Mouse (Mus musculus) testis, adult 2 months (tissue): ENCODE measurements around the gene Nudt22. TPM values are rescaled to one million over a fixed set of nuclear protein-coding genes. Genes with fewer than 3 reads are reported as not detected.

ENCODE experiments used
- H3K27ac ChIP-seq: fragments of 200-500 bp; 2 replicates; pipeline ENCODE4 v1.5.1; 2012; ENCODE audit warnings: low read depth, low read length; ENCODE audit not compliant: control insufficient read depth, insufficient read depth
- H3K27me3 ChIP-seq: fragments of 200-500 bp; 2 replicates; pipeline ENCODE4 v1.6.1; 2012; ENCODE audit warnings: mild to moderate bottlenecking, low read length, moderate library complexity; ENCODE audit not compliant: control insufficient read depth, insufficient read depth
- H3K36me3 ChIP-seq: fragments of 200-500 bp; 2 replicates; pipeline ENCODE4 v1.6.1; 2012; ENCODE audit warnings: mild to moderate bottlenecking, low read length; ENCODE audit not compliant: control insufficient read depth, insufficient read depth
- H3K4me1 ChIP-seq: fragments of 200-500 bp; 2 replicates; pipeline ENCODE4 v1.6.1; 2012; ENCODE audit warnings: low read length; ENCODE audit not compliant: control insufficient read depth, insufficient read depth
- H3K4me3 ChIP-seq: fragments of 200-500 bp; 2 replicates; pipeline ENCODE4 v1.5.1; 2012; ENCODE audit warnings: low read depth, mild to moderate bottlenecking, low read length, moderate library complexity, mixed read lengths; ENCODE audit not compliant: control insufficient read depth
- CTCF ChIP-seq: fragments of 200-500 bp; IDR thresholded peaks from 2 replicates; pipeline ENCODE4 v1.5.1; 2012; ENCODE audit warnings: low read depth, mild to moderate bottlenecking, inconsistent platforms, low read length, moderate library complexity; ENCODE audit not compliant: control insufficient read depth, insufficient read depth, insufficient replicate concordance
- POLR2A ChIP-seq: fragments of 200-500 bp; IDR thresholded peaks from 2 replicates; pipeline ENCODE4 v1.6.1; 2012; ENCODE audit warnings: low read depth, mild to moderate bottlenecking, inconsistent platforms, low read length, moderate library complexity; ENCODE audit not compliant: control insufficient read depth
- polyA plus RNA-seq: library from polyadenylated mRNA; depleted of rRNA; stranded (reverse); fragments of >200 nt; gene quantifications from 2 replicates; pipeline ENCODE4 v1.2.3, GENCODE M21; 2012

Gene Nudt22
- polyA plus RNA-seq, 1 experiment = 8.6 TPM

DNA sequence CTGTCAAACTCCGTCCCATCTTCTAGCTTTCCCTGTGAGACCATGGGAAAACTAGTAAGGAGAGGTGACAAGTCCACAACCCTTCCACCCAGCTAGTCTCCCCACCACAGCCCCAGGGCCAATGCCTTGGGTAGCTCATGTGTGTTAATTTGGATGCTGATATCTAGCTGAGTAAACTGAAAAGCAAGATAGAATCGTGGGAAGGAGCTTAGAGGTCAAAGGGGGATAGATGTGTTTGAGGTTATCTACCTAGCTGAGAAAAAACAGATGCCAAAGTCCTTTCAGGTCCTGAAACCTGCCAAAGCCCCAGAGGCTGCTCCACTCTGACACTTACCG lies 17.3 kb downstream of the Nudt22 start:
- peaks cover 27% of the 10 kb centered on the region for H3K4me1 ChIP-seq
- H3K36me3 ChIP-seq = no peaks in the 10 kb centered on the region; the same call in 1 of the 2 replicates

DNA sequence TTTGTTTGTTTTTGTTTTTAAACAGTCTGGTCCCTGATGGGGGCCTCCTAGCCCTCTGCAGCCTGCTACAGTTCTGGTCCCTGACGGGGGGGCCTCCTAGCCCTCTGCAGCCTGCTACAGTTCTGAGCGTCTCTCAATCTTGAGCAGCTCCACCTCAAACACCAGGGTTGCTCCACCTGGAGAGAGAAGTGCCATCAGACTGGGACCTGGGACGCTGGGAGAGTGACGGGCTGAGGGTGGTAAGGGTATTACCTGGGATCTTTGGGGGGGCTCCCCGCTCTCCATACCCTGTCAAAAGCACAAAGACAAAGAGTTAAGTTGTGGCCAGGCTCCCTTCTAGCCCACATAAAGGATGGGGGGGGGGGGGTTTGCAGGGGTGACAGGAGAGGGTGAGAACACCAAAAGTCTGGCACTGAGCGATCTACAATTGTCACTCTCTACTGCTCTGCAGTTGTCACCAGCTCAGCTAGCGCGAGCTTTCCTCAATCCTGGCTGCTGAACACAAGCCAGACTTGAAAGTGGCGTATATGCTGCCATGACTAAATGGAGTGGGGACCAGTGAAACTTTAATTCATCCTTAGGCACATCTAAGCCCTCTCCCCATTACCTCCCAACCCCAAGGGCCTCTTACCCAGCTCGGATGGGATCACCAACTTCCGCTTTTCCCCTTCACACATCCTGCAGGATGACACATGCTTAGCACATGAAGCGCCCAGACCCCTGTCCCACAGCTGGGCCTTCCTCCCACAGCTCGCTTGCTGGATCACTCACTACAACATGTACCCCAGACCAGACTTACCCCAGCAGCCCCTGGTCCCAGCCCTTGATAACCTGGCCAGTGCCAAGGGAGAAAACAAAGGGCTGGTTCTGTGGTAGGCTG lies 17.9 kb downstream of the Nudt22 start:
- no peaks in the 10 kb centered on the region for H3K27me3 ChIP-seq
- H3K4me3 ChIP-seq = no peak overlapping the region
- TF ChIP-seq CTCF (no peak), POLR2A (no peak)
- no peak overlapping the region for H3K27ac ChIP-seq
- no peaks in the 10 kb centered on the region; the same call in 1 of the 2 replicates for H3K36me3 ChIP-seq
- H3K4me1 ChIP-seq = peaks cover 27% of the 10 kb centered on the region

More for the DNA sequence above, 17.3 kb downstream of the Nudt22 start:
- no peak overlapping the region for H3K27ac ChIP-seq
- no peak overlapping the region for H3K4me3 ChIP-seq
- H3K27me3 ChIP-seq = no peaks in the 10 kb centered on the region
- TF ChIP-seq POLR2A = no peak
- no peak for TF ChIP-seq CTCF

DNA sequence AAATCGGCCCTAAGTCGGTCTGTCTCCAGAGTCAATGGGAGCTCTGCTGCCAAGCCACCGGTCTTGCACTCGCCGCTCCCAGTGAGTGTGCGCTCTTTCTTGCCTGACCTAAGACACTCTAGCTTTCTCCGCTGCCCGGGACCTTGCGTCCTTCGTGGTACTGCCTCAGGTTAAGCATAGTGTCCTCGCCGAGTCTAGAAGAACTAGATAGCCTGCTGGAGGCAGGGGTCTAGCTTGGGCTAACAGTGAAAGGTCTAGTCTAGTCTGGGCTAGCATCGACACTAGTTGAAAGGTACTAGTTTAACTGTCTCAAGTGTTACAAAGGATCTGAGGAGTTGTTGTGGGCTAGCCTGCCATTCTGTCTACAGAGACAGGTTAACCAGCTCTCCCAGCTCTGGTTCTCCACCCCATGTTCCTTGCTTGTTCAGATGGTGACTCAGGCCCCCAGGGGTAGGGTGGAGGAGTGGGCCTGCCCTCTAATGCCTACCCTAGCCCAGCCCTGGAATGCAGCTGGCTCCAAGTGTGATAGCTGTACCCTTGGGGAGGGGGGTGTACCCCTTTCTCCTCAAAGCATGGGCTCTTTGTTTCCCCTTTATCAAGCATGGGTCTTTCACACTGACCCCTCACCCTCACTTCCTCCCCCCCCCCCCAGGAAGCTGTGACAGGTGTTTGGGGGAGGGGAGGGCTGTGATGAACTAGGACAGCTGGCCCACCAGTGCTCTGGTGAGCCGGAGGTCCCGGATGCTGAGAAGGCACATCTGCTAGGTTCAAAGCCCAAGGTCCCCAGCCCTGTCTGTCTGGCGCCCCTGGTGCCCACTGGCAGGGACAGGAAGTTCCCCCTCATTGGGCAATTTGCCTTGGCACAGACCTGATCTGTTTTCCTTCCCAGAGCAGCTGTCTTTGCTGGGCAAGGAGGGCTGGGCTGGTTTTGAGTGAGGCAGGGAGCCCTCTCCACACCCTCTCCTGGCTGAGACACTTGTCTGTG lies 20.1 kb downstream of the Nudt22 start, which contains the start of gene Plcb3:
Plcb3 (minus strand) TSS at position 934 of the 985 bp plus-strand sequence.
- H3K27ac ChIP-seq = peak within 1 kb of the TSS; percentile 77
- TF ChIP-seq CTCF = no peak
- TF ChIP-seq POLR2A = no peak; the same call in 1 of the 2 replicates
- no peaks in the 10 kb centered on the region for H3K36me3 ChIP-seq
- H3K4me1 ChIP-seq = peaks cover 27% of the 10 kb centered on the region
- no peaks in the 10 kb centered on the region for H3K27me3 ChIP-seq
- peak within 1 kb of the TSS; percentile 91 for H3K4me3 ChIP-seq

- H3K4me1 ChIP-seq = peaks cover 31% of the 10 kb centered on the region
- H3K27ac ChIP-seq = peak within 1 kb of the TSS; percentile 80
- H3K27me3 ChIP-seq = no peaks in the 10 kb centered on the region
- TF ChIP-seq CTCF (no peak), POLR2A (peak; percentile 38; the same call in 1 of the 2 replicates)
- peak within 1 kb of the TSS; percentile 91 for H3K4me3 ChIP-seq
- no peaks in the 10 kb centered on the region for H3K36me3 ChIP-seq
Observed at GRCm38 (mm10) chr19:6974211-6975205, 21.4 kb downstream of the Nudt22 start, which contains the start of gene Ppp1r14b. Gene Ppp1r14b, plus strand, starts transcription at chr19:6974968.

- Histone ChIP-seq H3K36me3 (no peaks in the 10 kb centered on the region), H3K27me3 (no peaks in the 10 kb centered on the region), H3K4me3 (peak overlapping the region; percentile 89), H3K4me1 (peaks cover 29% of the 10 kb centered on the region), H3K27ac (no peak overlapping the region)
- TF ChIP-seq CTCF (no peak), POLR2A (no peak)
Observed at GRCm38 (mm10) chr19:6973581-6974190, 22.2 kb downstream of the Nudt22 start.
